Mouse (Mus musculus) embryo, embryonic 10 days (tissue): Measurements from ENCODE around the gene Mcrip1.
A peak's percentile ranks its signal among the peaks of the same experiment; 100 is the strongest.

Experiments
- DNase-seq: peaks from one replicate; pipeline ENCODE4 v3.0.0-alpha.2; 2015; ENCODE audit warnings: low spot score

Mcrip1 gene

GRCm38 (mm10) chr11:120512790-120513453, 36.6 kb downstream of the Mcrip1 start:
- DNase-seq, result peak; percentile 75

GRCm38 (mm10) chr11:120510375-120511030, 39.0 kb downstream of the Mcrip1 start:
- no peak for DNase-seq

- no peak for DNase-seq
Observed at GRCm38 (mm10) chr11:120509940-120510339, 39.6 kb downstream of the Mcrip1 start.

GRCm38 (mm10) chr11:120508290-120508870, 41.1 kb downstream of the Mcrip1 start:
- DNase-seq, result no peak

- DNase-seq, result no peak
Observed at GRCm38 (mm10) chr11:120507611-120508289, 41.8 kb downstream of the Mcrip1 start.

- DNase-seq, result no peak
Observed at GRCm38 (mm10) chr11:120506899-120507298, 42.6 kb downstream of the Mcrip1 start.

GRCm38 (mm10) chr11:120505661-120506060, 43.9 kb downstream of the Mcrip1 start:
- no peak for DNase-seq

GRCm38 (mm10) chr11:120501701-120502100, 47.8 kb downstream of the Mcrip1 start:
- DNase-seq, result no peak

GRCm38 (mm10) chr11:120501018-120501417, 48.5 kb downstream of the Mcrip1 start:
- DNase-seq, result no peak

- DNase-seq, result no peak
Observed at GRCm38 (mm10) chr11:120500357-120500756, 49.2 kb downstream of the Mcrip1 start.

- DNase-seq, result no peak
Observed at GRCm38 (mm10) chr11:120499894-120500293, 49.6 kb downstream of the Mcrip1 start.

GRCm38 (mm10) chr11:120498891-120499290, 50.6 kb downstream of the Mcrip1 start:
- no peak for DNase-seq

- no peak for DNase-seq
Observed at GRCm38 (mm10) chr11:120498226-120498625, 51.3 kb downstream of the Mcrip1 start.

GRCm38 (mm10) chr11:120497436-120497835, 52.1 kb downstream of the Mcrip1 start:
- no peak for DNase-seq

GRCm38 (mm10) chr11:120493911-120494310, 55.6 kb downstream of the Mcrip1 start:
- DNase-seq, result no peak

GRCm38 (mm10) chr11:120493351-120493750, 56.2 kb downstream of the Mcrip1 start:
- DNase-seq, result no peak
